Mouse (Mus musculus): ENCODE measurements around the gene Bcl2l15.

Bcl2l15 gene

GRCm38 (mm10) chr3:103874329-103874728 is 41.9 kb downstream of the Bcl2l15 start:
- DNase-seq: no peak

- peak; percentile 35 to 56 for DNase-seq
Measured at GRCm38 (mm10) chr3:103885946-103886345, 53.5 kb downstream of the Bcl2l15 start.

DNA sequence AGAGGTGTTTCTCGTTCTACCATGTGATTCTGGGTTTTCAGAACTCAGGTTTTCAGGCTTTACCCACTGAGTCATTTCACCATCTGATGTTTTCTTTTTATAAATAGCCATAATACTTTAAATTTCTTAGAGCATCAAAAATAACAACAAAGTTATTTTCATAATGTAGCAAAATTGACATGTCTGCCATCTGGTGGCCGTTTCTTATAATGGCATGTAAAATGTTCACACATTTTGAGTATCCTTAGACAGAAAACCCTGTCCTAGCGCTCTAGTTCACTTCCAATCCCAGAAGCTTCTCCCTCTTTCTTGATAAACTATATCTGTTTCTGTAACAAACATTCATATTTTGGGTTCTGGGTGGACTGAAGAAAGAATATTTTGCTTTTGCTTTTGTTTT is 55.2 kb downstream of the Bcl2l15 start:
- DNase-seq: no peak

GRCm38 (mm10) chr3:103893374-103893773 is 61.0 kb downstream of the Bcl2l15 start:
- DNase-seq: no peak

Measured in thymus, adult 18-20 months (tissue).